Mouse (Mus musculus) limb, embryonic 11.5 days (tissue): ENCODE results near the gene Pip5k1b. TPM values are rescaled to one million over a fixed set of nuclear protein-coding genes. Genes with fewer than 3 reads are reported as not detected.

Source experiments
- ATAC-seq: fragments of 200-750 bp; cut with Nextera tagmentation; 2 replicates; pipeline ENCODE4 v1.8.0; 2017; ENCODE audit warnings: low read depth; ENCODE audit not compliant: insufficient number of reproducible peaks, low FRiP score, low TSS enrichment
- DNase-seq: peaks from one replicate; pipeline ENCODE4 v3.0.0-alpha.2; 2015; ENCODE audit warnings: low spot score
- H3K27ac ChIP-seq: fragments of 300-500 bp; sonication (generic); replicated peaks from 2 replicates; pipeline ENCODE4 v1.5.1; 2014; ENCODE audit warnings: low read depth, mild to moderate bottlenecking, low read length
- H3K27me3 ChIP-seq: fragments of 300-500 bp; sonication (generic); 2 replicates; pipeline ENCODE4 v1.6.1; 2014; ENCODE audit warnings: mild to moderate bottlenecking, low read length, mixed read lengths; ENCODE audit not compliant: control insufficient read depth, insufficient read depth
- H3K36me3 ChIP-seq: fragments of 300-500 bp; sonication (generic); 2 replicates; pipeline ENCODE4 v1.6.1; 2014; ENCODE audit warnings: mild to moderate bottlenecking, low read length, moderate library complexity, mixed read lengths; ENCODE audit not compliant: control insufficient read depth, insufficient read depth
- H3K4me1 ChIP-seq: fragments of 300-500 bp; sonication (generic); 2 replicates; pipeline ENCODE4 v1.6.1; 2014; ENCODE audit warnings: low read length, mixed read lengths; ENCODE audit not compliant: control insufficient read depth, insufficient read depth
- H3K4me2 ChIP-seq: fragments of 300-500 bp; sonication (generic); 2 replicates; pipeline ENCODE4 v1.6.1; 2014; ENCODE audit warnings: low read depth, mild to moderate bottlenecking, moderate library complexity; ENCODE audit not compliant: severe bottlenecking
- H3K4me3 ChIP-seq: fragments of 300-500 bp; sonication (generic); 2 replicates; pipeline ENCODE4 v1.5.1; 2014; ENCODE audit warnings: low read depth, low read length
- H3K9ac ChIP-seq: fragments of 300-500 bp; sonication (generic); 2 replicates; pipeline ENCODE4 v1.6.1; 2014; ENCODE audit warnings: mild to moderate bottlenecking, low read length
- H3K9me3 ChIP-seq: fragments of 300-500 bp; sonication (generic); 2 replicates; pipeline ENCODE4 v1.6.1; 2016; ENCODE audit warnings: low read length; ENCODE audit not compliant: control insufficient read depth
- WGBS: fragments of 180-500 bp; shearing (Covaris S2); extraction: QIAGEN DNeasy Blood & Tissue Kit; methylation state at CpG from one replicate; pipeline ENCODE4 v1.1.7; 2014; 5-methylcytosine and 5-hydroxymethylcytosine counted together
- polyA plus RNA-seq: library from polyadenylated mRNA; unstranded; fragments of >200 nt; fragmentation: Nextera tagmentation; extraction: Ambion mirVana; gene quantifications from 2 replicates; pipeline ENCODE4 v1.2.1, GENCODE M21; 2014

Pip5k1b gene
- polyA plus RNA-seq, 1 experiment from 2014 or later: 0.52 TPM

GRCm38 (mm10) chr19:24515941-24516340 lies 39.7 kb downstream of the Pip5k1b start:
- Histone ChIP-seq H3K4me2 (no peak overlapping the region), H3K4me3 (no peak overlapping the region), H3K27ac (no peak overlapping the region), H3K9ac (no peak overlapping the region), H3K9me3 (no peaks in the 10 kb centered on the region), H3K36me3 (no peaks in the 10 kb centered on the region), H3K4me1 (no peaks in the 10 kb centered on the region), H3K27me3 (no peaks in the 10 kb centered on the region)
- ATAC-seq (no peak), DNase-seq (no peak)
- 91% methylated on average over 3 of the region's 3 CpGs for WGBS

- Histone ChIP-seq H3K4me2 (no peak overlapping the region), H3K27ac (no peak overlapping the region), H3K9ac (no peak overlapping the region), H3K27me3 (no peaks in the 10 kb centered on the region), H3K4me3 (no peak overlapping the region), H3K36me3 (no peaks in the 10 kb centered on the region), H3K4me1 (no peaks in the 10 kb centered on the region), H3K9me3 (no peaks in the 10 kb centered on the region)
- ATAC-seq (no peak), DNase-seq (no peak)
- WGBS: 83% methylated on average over 15 of the region's 15 CpGs
Measured at GRCm38 (mm10) chr19:24514661-24515642, 40.7 kb downstream of the Pip5k1b start.

GRCm38 (mm10) chr19:24513105-24513843 lies 42.4 kb downstream of the Pip5k1b start:
- no peak for DNase-seq
- no peaks in the 10 kb centered on the region for H3K36me3 ChIP-seq
- 90% methylated on average over 20 of the region's 20 CpGs for WGBS
- no peaks in the 10 kb centered on the region for H3K27me3 ChIP-seq
- ATAC-seq: no peak
- no peaks in the 10 kb centered on the region for H3K4me1 ChIP-seq
- H3K27ac ChIP-seq: no peak overlapping the region
- H3K9me3 ChIP-seq: no peaks in the 10 kb centered on the region
- no peak overlapping the region for H3K9ac ChIP-seq
- H3K4me2 ChIP-seq: no peak overlapping the region
- no peak overlapping the region for H3K4me3 ChIP-seq

GRCm38 (mm10) chr19:24511939-24512338 lies 43.7 kb downstream of the Pip5k1b start:
- no peaks in the 10 kb centered on the region for H3K27me3 ChIP-seq
- H3K4me3 ChIP-seq: no peak overlapping the region
- no peaks in the 10 kb centered on the region for H3K36me3 ChIP-seq
- H3K9me3 ChIP-seq: no peaks in the 10 kb centered on the region
- H3K27ac ChIP-seq: no peak overlapping the region
- 88% methylated on average over 7 of the region's 7 CpGs for WGBS
- no peak overlapping the region for H3K4me2 ChIP-seq
- H3K4me1 ChIP-seq: no peaks in the 10 kb centered on the region
- DNase-seq (no peak), ATAC-seq (no peak)
- H3K9ac ChIP-seq: no peak overlapping the region

- H3K4me2 ChIP-seq: no peak overlapping the region
- no peaks in the 10 kb centered on the region for H3K36me3 ChIP-seq
- 91% methylated on average over 6 of the region's 6 CpGs for WGBS
- DNase-seq: no peak
- no peak for ATAC-seq
- no peaks in the 10 kb centered on the region for H3K27me3 ChIP-seq
- no peaks in the 10 kb centered on the region for H3K4me1 ChIP-seq
- no peaks in the 10 kb centered on the region for H3K9me3 ChIP-seq
- H3K4me3 ChIP-seq: no peak overlapping the region
- H3K9ac ChIP-seq: no peak overlapping the region
- no peak overlapping the region for H3K27ac ChIP-seq
Measured at GRCm38 (mm10) chr19:24509391-24509790, 46.3 kb downstream of the Pip5k1b start.

- WGBS: 66% methylated on average over 13 of the region's 13 CpGs
- ATAC-seq: no peak
- H3K4me3 ChIP-seq: no peak overlapping the region
- H3K9ac ChIP-seq: no peak overlapping the region
- no peaks in the 10 kb centered on the region for H3K4me1 ChIP-seq
- H3K27me3 ChIP-seq: no peaks in the 10 kb centered on the region
- DNase-seq: no peak
- H3K4me2 ChIP-seq: no peak overlapping the region
- H3K36me3 ChIP-seq: no peaks in the 10 kb centered on the region
- no peak overlapping the region for H3K27ac ChIP-seq
- no peaks in the 10 kb centered on the region for H3K9me3 ChIP-seq
Measured at GRCm38 (mm10) chr19:24508087-24508767, 47.4 kb downstream of the Pip5k1b start.

- DNase-seq (no peak), ATAC-seq (no peak)
- Histone ChIP-seq H3K9me3 (no peaks in the 10 kb centered on the region), H3K4me3 (no peak overlapping the region), H3K9ac (no peak overlapping the region), H3K4me1 (no peaks in the 10 kb centered on the region), H3K4me2 (no peak overlapping the region), H3K27ac (no peak overlapping the region), H3K27me3 (no peaks in the 10 kb centered on the region), H3K36me3 (no peaks in the 10 kb centered on the region)
- WGBS: 85% methylated on average over 10 of the region's 10 CpGs
Measured at GRCm38 (mm10) chr19:24502736-24503421, 52.8 kb downstream of the Pip5k1b start.

GRCm38 (mm10) chr19:24501525-24501924 lies 54.1 kb downstream of the Pip5k1b start:
- no peak overlapping the region for H3K9ac ChIP-seq
- no peak for ATAC-seq

More at GRCm38 (mm10) chr19:24501525-24501924, 54.1 kb downstream of the Pip5k1b start:
- Histone ChIP-seq H3K36me3 (no peaks in the 10 kb centered on the region), H3K9me3 (no peaks in the 10 kb centered on the region), H3K4me2 (no peak overlapping the region), H3K27me3 (no peaks in the 10 kb centered on the region), H3K4me3 (no peak overlapping the region), H3K4me1 (no peaks in the 10 kb centered on the region), H3K27ac (no peak overlapping the region)
- no peak for DNase-seq
